Mouse (Mus musculus) forebrain, embryonic 12.5 days (tissue): ENCODE data around the gene Actl6a. TPM values are rescaled to one million over a fixed set of nuclear protein-coding genes. Genes with fewer than 3 reads are reported as not detected.
"Not testable (repeated sequence)": the region's sequence is repeated elsewhere in the genome, so short reads cannot be mapped to it uniquely, and the experiment has no call there.

Experiments
- ATAC-seq: fragments of 200-750 bp; cut with Nextera tagmentation; 2 replicates; pipeline ENCODE4 v1.8.0; 2017; ENCODE audit warnings: moderate TSS enrichment; ENCODE audit not compliant: low FRiP score
- H3K27ac ChIP-seq: fragments of 300-500 bp; sonication (generic); 2 replicates; pipeline ENCODE4 v1.5.1; 2016; ENCODE audit warnings: mild to moderate bottlenecking
- H3K27me3 ChIP-seq: fragments of 300-500 bp; sonication (generic); 2 replicates; pipeline ENCODE4 v1.6.1; 2016; ENCODE audit warnings: mild to moderate bottlenecking
- H3K36me3 ChIP-seq: fragments of 300-500 bp; sonication (generic); replicated peaks from 2 replicates; pipeline ENCODE4 v1.6.1; 2016; ENCODE audit warnings: mild to moderate bottlenecking
- H3K4me1 ChIP-seq: fragments of 300-500 bp; sonication (generic); 2 replicates; pipeline ENCODE4 v1.6.1; 2016
- H3K4me2 ChIP-seq: fragments of 300-500 bp; sonication (generic); 2 replicates; pipeline ENCODE4 v1.6.1; 2016; ENCODE audit warnings: mild to moderate bottlenecking, moderate library complexity
- H3K4me3 ChIP-seq: fragments of 300-500 bp; sonication (generic); replicated peaks from 2 replicates; pipeline ENCODE4 v1.5.1; 2016; ENCODE audit warnings: mild to moderate bottlenecking
- H3K9ac ChIP-seq: fragments of 300-500 bp; sonication (generic); 2 replicates; pipeline ENCODE4 v1.6.1; 2016; ENCODE audit warnings: mild to moderate bottlenecking
- H3K9me3 ChIP-seq: fragments of 300-500 bp; sonication (generic); 2 replicates; pipeline ENCODE4 v1.6.1; 2016
- WGBS: fragments of 180-500 bp; shearing (Covaris S2); methylation state at CpG from one replicate; pipeline ENCODE4 v1.1.7; 2016; 5-methylcytosine and 5-hydroxymethylcytosine counted together
- polyA plus RNA-seq: library from polyadenylated mRNA; unstranded; fragments of >200 nt; fragmentation: Nextera tagmentation; extraction: Ambion mirVana; gene quantifications from 2 replicates; pipeline ENCODE4 v1.2.1, GENCODE M21; 2016

Actl6a gene
- polyA plus RNA-seq, 1 experiment from 2014 or later = 230 TPM

- no peaks in the 10 kb centered on the region for H3K36me3 ChIP-seq
Measured at GRCm38 (mm10) chr3:32698228-32698863, 7.8 kb upstream of the Actl6a start.

GRCm38 (mm10) chr3:32704021-32704420, 2.1 kb upstream of the Actl6a start:
- H3K4me2 ChIP-seq, H3K4me1 ChIP-seq, H3K9ac ChIP-seq, H3K27me3 ChIP-seq, H3K27ac ChIP-seq, ATAC-seq, H3K4me3 ChIP-seq, H3K36me3 ChIP-seq, H3K9me3 ChIP-seq: not testable (repeated sequence)
- 91% methylated on average over 6 of the region's 6 CpGs for WGBS

More at GRCm38 (mm10) chr3:32698228-32698863, 7.8 kb upstream of the Actl6a start:
- ATAC-seq = no peak; the same call in 1 of the 2 replicates
- Histone ChIP-seq H3K4me1 (no peaks in the 10 kb centered on the region), H3K27me3 (no peaks in the 10 kb centered on the region), H3K9me3 (no peaks in the 10 kb centered on the region), H3K4me2 (no peak overlapping the region), H3K9ac (no peak overlapping the region), H3K27ac (no peak overlapping the region), H3K4me3 (no peak overlapping the region)
- 35% methylated on average over 7 of the region's 7 CpGs for WGBS

- H3K4me3 ChIP-seq, H3K4me2 ChIP-seq, H3K4me1 ChIP-seq, H3K9me3 ChIP-seq, ATAC-seq, H3K27ac ChIP-seq, H3K9ac ChIP-seq, H3K27me3 ChIP-seq, H3K36me3 ChIP-seq: not testable (repeated sequence)
- 90% methylated on average over 10 of the region's 10 CpGs for WGBS
Measured at GRCm38 (mm10) chr3:32704632-32705031, 1.5 kb upstream of the Actl6a start.

- 2% methylated on average over 4 of the region's 4 CpGs for whole genome bisulfite sequencing
- Histone ChIP-seq H3K4me3 (peak overlapping the region; percentile 96), H3K27me3 (no peaks in the 10 kb centered on the region), H3K9ac (no peak overlapping the region), H3K9me3 (no peaks in the 10 kb centered on the region), H3K27ac (no peak overlapping the region), H3K4me1 (peaks cover 11% of the 10 kb centered on the region), H3K4me2 (peak overlapping the region; percentile 72; the same call in 1 of the 2 replicates), H3K36me3 (peaks cover 16% of the 10 kb centered on the region)
- ATAC-seq = no peak
Measured at GRCm38 (mm10) chr3:32708052-32708367, 1.9 kb downstream of the Actl6a start.

GRCm38 (mm10) chr3:32708368-32709231, 2.5 kb downstream of the Actl6a start:
- no peaks in the 10 kb centered on the region for H3K9me3 ChIP-seq
- no peaks in the 10 kb centered on the region for H3K27me3 ChIP-seq
- WGBS = under 1% methylated on average over 77 of the region's 90 CpGs
- peak; percentile 100 for ATAC-seq
- H3K9ac ChIP-seq = peak overlapping the region; percentile 93
- peak overlapping the region; percentile 94 for H3K27ac ChIP-seq
- H3K4me1 ChIP-seq = peaks cover 11% of the 10 kb centered on the region
- peaks cover 21% of the 10 kb centered on the region for H3K36me3 ChIP-seq
- peak overlapping the region; percentile 72 for H3K4me2 ChIP-seq
- H3K4me3 ChIP-seq = peak overlapping the region; percentile 96

- 9% methylated on average over 9 of the region's 9 CpGs for WGBS
- Histone ChIP-seq H3K9ac (peak overlapping the region; percentile 93), H3K9me3 (no peaks in the 10 kb centered on the region), H3K36me3 (peaks cover 28% of the 10 kb centered on the region), H3K4me2 (peak overlapping the region; percentile 72), H3K4me3 (peak overlapping the region; percentile 96), H3K4me1 (peaks cover 11% of the 10 kb centered on the region), H3K27ac (peak overlapping the region; percentile 94), H3K27me3 (no peaks in the 10 kb centered on the region)
- ATAC-seq = no peak
Measured at GRCm38 (mm10) chr3:32709388-32709787, 3.3 kb downstream of the Actl6a start.

GRCm38 (mm10) chr3:32713711-32714110, 7.6 kb downstream of the Actl6a start:
- Histone ChIP-seq H3K4me3 (no peak overlapping the region), H3K27me3 (no peaks in the 10 kb centered on the region), H3K36me3 (peaks cover 67% of the 10 kb centered on the region), H3K4me2 (no peak overlapping the region), H3K4me1 (peaks cover 11% of the 10 kb centered on the region), H3K9me3 (no peaks in the 10 kb centered on the region), H3K27ac (no peak overlapping the region), H3K9ac (no peak overlapping the region)
- ATAC-seq = no peak
- WGBS = 90% methylated on average over 3 of the region's 3 CpGs

GRCm38 (mm10) chr3:32717403-32717802, 11.3 kb downstream of the Actl6a start:
- H3K9me3 ChIP-seq, H3K4me2 ChIP-seq, H3K27me3 ChIP-seq, H3K9ac ChIP-seq, H3K4me3 ChIP-seq, H3K4me1 ChIP-seq, ATAC-seq, H3K27ac ChIP-seq: not testable (repeated sequence)
- WGBS = 95% methylated on average over 6 of the region's 6 CpGs
- H3K36me3 ChIP-seq = peaks cover 92% of the 10 kb centered on the region

GRCm38 (mm10) chr3:32718271-32718670, 12.2 kb downstream of the Actl6a start:
- Histone ChIP-seq H3K36me3 (peaks cover 92% of the 10 kb centered on the region), H3K4me2 (no peak overlapping the region), H3K27ac (no peak overlapping the region), H3K4me1 (no peaks in the 10 kb centered on the region), H3K4me3 (no peak overlapping the region), H3K27me3 (no peaks in the 10 kb centered on the region), H3K9ac (no peak overlapping the region), H3K9me3 (no peaks in the 10 kb centered on the region)
- WGBS = 94% methylated on average over 5 of the region's 5 CpGs
- no peak for ATAC-seq

- WGBS = 94% methylated on average over 7 of the region's 7 CpGs
- Histone ChIP-seq H3K4me1 (no peaks in the 10 kb centered on the region), H3K36me3 (peaks cover 91% of the 10 kb centered on the region), H3K4me3 (no peak overlapping the region), H3K27ac (no peak overlapping the region), H3K9ac (no peak overlapping the region), H3K9me3 (no peaks in the 10 kb centered on the region), H3K4me2 (no peak overlapping the region), H3K27me3 (no peaks in the 10 kb centered on the region)
- no peak for ATAC-seq
Measured at GRCm38 (mm10) chr3:32724191-32724590, 18.1 kb downstream of the Actl6a start.

- Histone ChIP-seq H3K9ac (no peak overlapping the region), H3K27ac (no peak overlapping the region), H3K4me1 (no peaks in the 10 kb centered on the region), H3K4me3 (no peak overlapping the region), H3K4me2 (no peak overlapping the region), H3K36me3 (peaks cover 91% of the 10 kb centered on the region), H3K9me3 (no peaks in the 10 kb centered on the region), H3K27me3 (no peaks in the 10 kb centered on the region)
- ATAC-seq = no peak
- WGBS = 90% methylated on average over 5 of the region's 5 CpGs
Measured at GRCm38 (mm10) chr3:32725951-32726350, 19.9 kb downstream of the Actl6a start.

GRCm38 (mm10) chr3:32727861-32728260, 21.8 kb downstream of the Actl6a start:
- no peak overlapping the region for H3K4me2 ChIP-seq
- H3K9ac ChIP-seq = no peak overlapping the region
- H3K36me3 ChIP-seq = peaks cover 90% of the 10 kb centered on the region
- no peak for ATAC-seq
- no peaks in the 10 kb centered on the region for H3K9me3 ChIP-seq
- H3K4me3 ChIP-seq = no peak overlapping the region
- no peak overlapping the region for H3K27ac ChIP-seq
- H3K4me1 ChIP-seq = no peaks in the 10 kb centered on the region
- no peaks in the 10 kb centered on the region for H3K27me3 ChIP-seq
- WGBS = 89% methylated on average over 4 of the region's 4 CpGs
